Comparison of ENCODE assay signal across 15 mouse cellular contexts in the genomic region with DNA sequence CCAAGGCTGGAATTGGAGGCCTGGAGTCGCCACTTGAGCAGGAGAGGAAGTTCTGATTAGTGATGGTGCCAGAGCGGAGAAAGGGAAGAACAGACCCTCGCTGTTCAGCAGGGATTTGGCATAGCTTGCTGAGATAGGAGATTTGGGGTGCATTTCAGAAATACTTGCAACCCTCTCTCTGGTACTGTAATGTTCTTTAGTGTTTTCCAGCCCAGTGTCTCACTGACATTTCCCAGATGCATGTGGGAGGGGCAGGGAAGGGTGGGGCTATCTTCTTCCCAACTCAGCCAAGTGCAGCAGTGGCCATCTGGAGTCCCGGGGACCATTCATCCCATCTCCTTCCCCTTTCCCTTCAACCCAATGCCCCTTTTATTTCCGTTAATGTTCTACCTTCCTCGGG. TPM values are rescaled to one million over a fixed set of nuclear protein-coding genes. Genes with fewer than 3 reads are reported as not detected.
DNase-seq lines count a peak whose midpoint lies in the region; ATAC-seq and TF ChIP-seq lines count a peak whose summit lies in the region.
"Had no signal": no experiment of that assay in that cellular context is flagged by ENCODE, and none has a peak within 500 bp of the region (broad histone marks: within the 10 kb centered on the region; RNA-seq: fewer than 3 reads in every experiment).

No protein-coding gene starts in this region.

- H3K9ac ChIP-seq in kidney, embryonic 14.5 days (ENCODE audit: low read depth, low read length), result no peak overlapping the region
- no peak overlapping the region for H3K9ac ChIP-seq in embryonic facial prominence, embryonic 15.5 days
- no peak overlapping the region for H3K9ac ChIP-seq in heart, embryonic 12.5 days
- H3K9ac ChIP-seq in limb, embryonic 14.5 days (ENCODE audit: low read depth, low read length, severe bottlenecking), result no peak overlapping the region
- H3K9ac ChIP-seq: hindbrain, embryonic 15.5 days; lung, embryonic 14.5 days; midbrain, embryonic 12.5 days had no signal

- TF ChIP-seq POLR2A in limb, embryonic 14.5 days (IDR thresholded peaks at IDR 0.05; ENCODE audit: borderline replicate concordance, extremely low read depth, insufficient read depth, insufficient read length), result no peak

- no peak overlapping the region for H3K27ac ChIP-seq in kidney, embryonic 14.5 days (ENCODE audit: low read depth, low read length)
- H3K27ac ChIP-seq in embryonic facial prominence, embryonic 15.5 days (replicated peaks), result peak overlapping the region; percentile 65; the same call in 1 of the 2 replicates
- H3K27ac ChIP-seq in heart, embryonic 12.5 days (ENCODE audit: poor library complexity, severe bottlenecking), result no peak overlapping the region
- peak overlapping the region; percentile 58; the same call in 1 of the 2 replicates for H3K27ac ChIP-seq in limb, embryonic 14.5 days (replicated peaks; ENCODE audit: low read depth, low read length)
- H3K27ac ChIP-seq: hindbrain, embryonic 15.5 days; midbrain, embryonic 12.5 days had no signal

- H3K4me2 ChIP-seq in kidney, embryonic 14.5 days (replicated peaks; ENCODE audit: low read depth, low read length), result no peak overlapping the region
- H3K4me2 ChIP-seq in embryonic facial prominence, embryonic 15.5 days (replicated peaks), result no peak overlapping the region
- H3K4me2 ChIP-seq in heart, embryonic 12.5 days, result no peak overlapping the region
- no peak overlapping the region for H3K4me2 ChIP-seq in limb, embryonic 14.5 days (replicated peaks; ENCODE audit: low read depth, low read length, severe bottlenecking)
- H3K4me2 ChIP-seq: hindbrain, embryonic 15.5 days; lung, embryonic 14.5 days; midbrain, embryonic 12.5 days had no signal

- H3K4me1 ChIP-seq in kidney, embryonic 14.5 days (ENCODE audit: control insufficient read depth, insufficient read depth, low read length), result no peaks in the 10 kb centered on the region
- H3K4me1 ChIP-seq in embryonic facial prominence, embryonic 15.5 days, result peaks cover 16% of the 10 kb centered on the region; the same call in 1 of the 2 replicates
- peaks cover 9% of the 10 kb centered on the region for H3K4me1 ChIP-seq in heart, embryonic 12.5 days (replicated peaks)
- no peaks in the 10 kb centered on the region for H3K4me1 ChIP-seq in limb, embryonic 14.5 days (ENCODE audit: control insufficient read depth, insufficient read depth, low read length)
- H3K4me1 ChIP-seq: hindbrain, embryonic 15.5 days; midbrain, embryonic 12.5 days had no signal

- H3K4me3 ChIP-seq in kidney, embryonic 14.5 days (ENCODE audit: low read length), result no peak overlapping the region
- no peak overlapping the region for H3K4me3 ChIP-seq in embryonic facial prominence, embryonic 15.5 days (replicated peaks)
- no peak overlapping the region for H3K4me3 ChIP-seq in heart, embryonic 12.5 days
- H3K4me3 ChIP-seq in limb, embryonic 14.5 days (replicated peaks; ENCODE audit: low read length), result no peak overlapping the region
- H3K4me3 ChIP-seq: hindbrain, embryonic 15.5 days; midbrain, embryonic 12.5 days had no signal

- peak; percentile 22 for DNase-seq in kidney, postnatal 14 days
- peak; percentile 7 for DNase-seq in limb, embryonic 14.5 days (ENCODE audit: low spot score)
- DNase-seq in cerebellum, postnatal 14 days, result no peak
- DNase-seq in cerebellum, adult 11-12 months, result no peak
- DNase-seq: adrenal gland, postnatal 14 days; cerebellum, adult 11 months; gastrocnemius, postnatal 10 days; lung, embryonic 14.5 days; thymus, postnatal 4 days had no signal

- WGBS in kidney, embryonic 14.5 days, result 72% methylated on average over 6 of the region's 6 CpGs
- 36% methylated on average over 6 of the region's 6 CpGs for WGBS in embryonic facial prominence, embryonic 15.5 days
- 23% methylated on average over 6 of the region's 6 CpGs for WGBS in heart, embryonic 12.5 days
- WGBS in limb, embryonic 14.5 days, result 62% methylated on average over 6 of the region's 6 CpGs

- H3K9me3 ChIP-seq in kidney, embryonic 14.5 days (ENCODE audit: control insufficient read depth, low read length), result no peaks in the 10 kb centered on the region
- H3K9me3 ChIP-seq in embryonic facial prominence, embryonic 15.5 days (replicated peaks), result no peaks in the 10 kb centered on the region
- H3K9me3 ChIP-seq in heart, embryonic 12.5 days (replicated peaks), result no peaks in the 10 kb centered on the region
- no peaks in the 10 kb centered on the region for H3K9me3 ChIP-seq in limb, embryonic 14.5 days (ENCODE audit: control insufficient read depth, low read length)
- H3K9me3 ChIP-seq: hindbrain, embryonic 15.5 days; midbrain, embryonic 12.5 days had no signal

- no peaks in the 10 kb centered on the region for H3K27me3 ChIP-seq in kidney, embryonic 14.5 days (ENCODE audit: control insufficient read depth, insufficient read depth, low read length)
- no peaks in the 10 kb centered on the region for H3K27me3 ChIP-seq in embryonic facial prominence, embryonic 15.5 days
- H3K27me3 ChIP-seq in heart, embryonic 12.5 days (replicated peaks), result no peaks in the 10 kb centered on the region
- no peaks in the 10 kb centered on the region for H3K27me3 ChIP-seq in limb, embryonic 14.5 days (ENCODE audit: control insufficient read depth, insufficient read depth, low read length)
- H3K27me3 ChIP-seq: hindbrain, embryonic 15.5 days; midbrain, embryonic 12.5 days; Patski had no signal

- H3K36me3 ChIP-seq in kidney, embryonic 14.5 days (ENCODE audit: control insufficient read depth, insufficient read depth, low read length), result no peaks in the 10 kb centered on the region
- no peaks in the 10 kb centered on the region for H3K36me3 ChIP-seq in embryonic facial prominence, embryonic 15.5 days
- no peaks in the 10 kb centered on the region for H3K36me3 ChIP-seq in heart, embryonic 12.5 days
- H3K36me3 ChIP-seq in limb, embryonic 14.5 days (ENCODE audit: control insufficient read depth, insufficient read depth, low read length), result no peaks in the 10 kb centered on the region
- H3K36me3 ChIP-seq: hindbrain, embryonic 15.5 days; midbrain, embryonic 12.5 days had no signal

- ATAC-seq in kidney, embryonic 14.5 days (ENCODE audit: low FRiP score, low TSS enrichment), result no peak
- ATAC-seq in embryonic facial prominence, embryonic 15.5 days (ENCODE audit: insufficient number of reproducible peaks, low FRiP score, low TSS enrichment, low read depth), result no peak
- ATAC-seq in heart, embryonic 12.5 days (ENCODE audit: insufficient number of reproducible peaks, low FRiP score), result 0 out of 2 replicates have a peak, but pooled peaks have one; percentile 56
- ATAC-seq in limb, embryonic 14.5 days (ENCODE audit: low FRiP score, low read depth), result peak; percentile 47; the same call in 1 of the 2 replicates
- ATAC-seq: Patski had no signal

RNA-seq across cellular contexts. Expression of a gene that starts 51.6 kb away (rescaled TPM):
- 19.5 and 24.4 TPM in 2 replicates for polyA plus RNA-seq in kidney, embryonic 14.5 days (2014; fragmentation: Nextera tagmentation; extraction: Ambion mirVana)
- 23.9 and 24.6 TPM in 2 replicates for polyA plus RNA-seq in embryonic facial prominence, embryonic 15.5 days (2015; fragmentation: Nextera tagmentation; extraction: Ambion mirVana)
- polyA plus RNA-seq in heart, embryonic 12.5 days (2016; fragmentation: Nextera tagmentation; extraction: Ambion mirVana), result 24.7 and 27.8 TPM in 2 replicates
- polyA plus RNA-seq in limb, embryonic 14.5 days (2012; rRNA removed), result 19.5 and 20.4 TPM in 2 replicates
- polyA plus RNA-seq in limb, embryonic 14.5 days (2014; fragmentation: Nextera tagmentation; extraction: Ambion mirVana), result 20.6 and 24.0 TPM in 2 replicates

RNA-seq across cellular contexts. Expression of a gene that starts 51.7 kb away (rescaled TPM):
- polyA plus RNA-seq in kidney, embryonic 14.5 days (2014; fragmentation: Nextera tagmentation; extraction: Ambion mirVana), result 39.1 and 48.0 TPM in 2 replicates
- polyA plus RNA-seq in embryonic facial prominence, embryonic 15.5 days (2015; fragmentation: Nextera tagmentation; extraction: Ambion mirVana), result 51.9 and 55.2 TPM in 2 replicates
- polyA plus RNA-seq in heart, embryonic 12.5 days (2016; fragmentation: Nextera tagmentation; extraction: Ambion mirVana), result 27.8 and 30.0 TPM in 2 replicates
- polyA plus RNA-seq in limb, embryonic 14.5 days (2012; rRNA removed), result 59.5 and 64.7 TPM in 2 replicates
- 50.6 and 55.0 TPM in 2 replicates for polyA plus RNA-seq in limb, embryonic 14.5 days (2014; fragmentation: Nextera tagmentation; extraction: Ambion mirVana)

RNA-seq across cellular contexts. Expression of a gene that starts 51.7 kb away (rescaled TPM):
- 1.6 and 4.2 TPM in 2 replicates for polyA plus RNA-seq in kidney, embryonic 14.5 days (2014; fragmentation: Nextera tagmentation; extraction: Ambion mirVana)
- polyA plus RNA-seq in embryonic facial prominence, embryonic 15.5 days (2015; fragmentation: Nextera tagmentation; extraction: Ambion mirVana), result 1.6 TPM in 2 replicates
- polyA plus RNA-seq in heart, embryonic 12.5 days (2016; fragmentation: Nextera tagmentation; extraction: Ambion mirVana), result 1.3 and 2.7 TPM in 2 replicates
- 1.3 and 1.4 TPM in 2 replicates for polyA plus RNA-seq in limb, embryonic 14.5 days (2012; rRNA removed)
- polyA plus RNA-seq in limb, embryonic 14.5 days (2014; fragmentation: Nextera tagmentation; extraction: Ambion mirVana), result 0.72 and 1.4 TPM in 2 replicates

RNA-seq across cellular contexts. Expression of a gene that starts 54.9 kb away (rescaled TPM):
- 257 and 276 TPM in 2 replicates for polyA plus RNA-seq in kidney, embryonic 14.5 days (2014; fragmentation: Nextera tagmentation; extraction: Ambion mirVana)
- polyA plus RNA-seq in embryonic facial prominence, embryonic 15.5 days (2015; fragmentation: Nextera tagmentation; extraction: Ambion mirVana), result 552 and 575 TPM in 2 replicates
- 533 and 538 TPM in 2 replicates for polyA plus RNA-seq in heart, embryonic 12.5 days (2016; fragmentation: Nextera tagmentation; extraction: Ambion mirVana)
- 349 and 415 TPM in 2 replicates for polyA plus RNA-seq in limb, embryonic 14.5 days (2012; rRNA removed)
- polyA plus RNA-seq in limb, embryonic 14.5 days (2014; fragmentation: Nextera tagmentation; extraction: Ambion mirVana), result 513 and 520 TPM in 2 replicates

RNA-seq across cellular contexts. Expression of a gene that starts 57.6 kb away (rescaled TPM):
- polyA plus RNA-seq in kidney, embryonic 14.5 days (2014; fragmentation: Nextera tagmentation; extraction: Ambion mirVana), result 24.9 and 28.9 TPM in 2 replicates
- 30.0 and 32.4 TPM in 2 replicates for polyA plus RNA-seq in embryonic facial prominence, embryonic 15.5 days (2015; fragmentation: Nextera tagmentation; extraction: Ambion mirVana)
- 21.1 and 22.1 TPM in 2 replicates for polyA plus RNA-seq in heart, embryonic 12.5 days (2016; fragmentation: Nextera tagmentation; extraction: Ambion mirVana)
- polyA plus RNA-seq in limb, embryonic 14.5 days (2012; rRNA removed), result 46.4 and 52.2 TPM in 2 replicates
- polyA plus RNA-seq in limb, embryonic 14.5 days (2014; fragmentation: Nextera tagmentation; extraction: Ambion mirVana), result 26.3 and 29.2 TPM in 2 replicates

Comparison
In these comparisons a context has a peak if more than half of its experiments do, and no peak if none do; other contexts are left out.
1. DNase-seq: peak in kidney, postnatal 14 days (single experiment) and limb, embryonic 14.5 days (single experiment); none in cerebellum, postnatal 14 days (0 of 2) and cerebellum, adult 11-12 months (single experiment).
2. ATAC-seq: peak in heart, embryonic 12.5 days (single experiment) and limb, embryonic 14.5 days (single experiment); none in kidney, embryonic 14.5 days (single experiment) and embryonic facial prominence, embryonic 15.5 days (single experiment).
3. H3K27ac ChIP-seq: peak in embryonic facial prominence, embryonic 15.5 days (single experiment) and limb, embryonic 14.5 days (single experiment); none in kidney, embryonic 14.5 days (single experiment) and heart, embryonic 12.5 days (single experiment).